Mouse (Mus musculus) spleen, adult 2 months (tissue): ENCODE measurements around the gene Ppcdc. TPM values are rescaled to one million over a fixed set of nuclear protein-coding genes. Genes with fewer than 3 reads are reported as not detected.

Source experiments
- DNase-seq, 2 experiments: peaks; one replicate each; pipeline versions ENCODE4 v3.0.0 to v3.0.0-alpha.2; 2012 to 2021; ENCODE audit warnings: low spot score in 2 of 2, low read depth in 1 of 2
- H3K27ac ChIP-seq: fragments of 200-500 bp; 2 replicates; pipeline ENCODE4 v1.5.1; 2012; ENCODE audit warnings: low read length, inconsistent platforms; ENCODE audit not compliant: insufficient read depth
- H3K27me3 ChIP-seq: fragments of 200-500 bp; 2 replicates; pipeline ENCODE4 v1.6.1; 2012; ENCODE audit warnings: mild to moderate bottlenecking, moderate library complexity, low read length, inconsistent platforms; ENCODE audit not compliant: control insufficient read depth, insufficient read depth
- H3K36me3 ChIP-seq: fragments of 200-500 bp; 2 replicates; pipeline ENCODE4 v1.6.1; 2012; ENCODE audit warnings: mild to moderate bottlenecking, low read length, inconsistent platforms; ENCODE audit not compliant: control insufficient read depth, insufficient read depth
- H3K4me1 ChIP-seq: fragments of 200-500 bp; 2 replicates; pipeline ENCODE4 v1.6.1; 2011; ENCODE audit warnings: inconsistent platforms; ENCODE audit not compliant: control insufficient read depth, insufficient read depth, insufficient read length
- H3K4me3 ChIP-seq: fragments of 200-500 bp; 2 replicates; pipeline ENCODE4 v1.5.1; 2011; ENCODE audit warnings: mild to moderate bottlenecking, inconsistent platforms; ENCODE audit not compliant: insufficient read depth, insufficient read length; ENCODE audit errors: extremely low read depth
- CTCF ChIP-seq: fragments of 200-500 bp; IDR thresholded peaks from 2 replicates; pipeline ENCODE4 v1.5.1; 2011; ENCODE audit warnings: mild to moderate bottlenecking, inconsistent platforms; ENCODE audit not compliant: insufficient read depth, insufficient read length, insufficient replicate concordance; ENCODE audit errors: extremely low read depth
- POLR2A ChIP-seq: fragments of 200-500 bp; IDR thresholded peaks from 2 replicates; pipeline ENCODE4 v1.6.1; 2011; ENCODE audit warnings: low read depth, low read length, inconsistent platforms
- WGBS: fragments of 180-500 bp; shearing (Covaris S2); methylation state at CpG from one replicate; pipeline ENCODE4 v1.1.7; 2018; 5-methylcytosine and 5-hydroxymethylcytosine counted together
- polyA plus RNA-seq: library from polyadenylated mRNA; depleted of rRNA; stranded (reverse); fragments of >200 nt; gene quantifications from 2 replicates; pipeline ENCODE4 v1.2.3, GENCODE M21; 2012; rRNA removed

Ppcdc gene
- 53.8 and 67.0 TPM in 2 replicates for polyA plus RNA-seq

GRCm38 (mm10) chr9:57439522-57440295, at the start of gene Ppcdc:
TSS of gene Ppcdc (minus strand) at chr9:57440124.
- H3K4me3 ChIP-seq: peak within 1 kb of the TSS; percentile 93
- WGBS: 2% methylated on average over 32 of the region's 32 CpGs
- no peaks in the 10 kb centered on the region for H3K27me3 ChIP-seq
- TF ChIP-seq CTCF (no peak), POLR2A (peak; percentile 68)
- H3K27ac ChIP-seq: peak within 1 kb of the TSS; percentile 94
- peaks cover 3% of the 10 kb centered on the region; the same call in 1 of the 2 replicates for H3K4me1 ChIP-seq
- H3K36me3 ChIP-seq: no peaks in the 10 kb centered on the region
- peak; percentile 91 to 92 for DNase-seq

- TF ChIP-seq CTCF: no peak
- no peaks in the 10 kb centered on the region for H3K4me1 ChIP-seq
- H3K36me3 ChIP-seq: no peaks in the 10 kb centered on the region
- H3K27me3 ChIP-seq: no peaks in the 10 kb centered on the region
- no peak overlapping the region for H3K4me3 ChIP-seq
- no peak overlapping the region for H3K27ac ChIP-seq
- no peak for DNase-seq
- 73% methylated on average over 7 of the region's 7 CpGs for WGBS
These were observed 47.9 kb upstream of the Ppcdc start for GRCm38 (mm10) chr9:57487807-57488206.

GRCm38 (mm10) chr9:57485774-57486173, 45.9 kb upstream of the Ppcdc start:
- TF ChIP-seq CTCF (peak; percentile 83; the same call in 1 of the 2 replicates), POLR2A (no peak)
- Histone ChIP-seq H3K4me3 (no peak overlapping the region), H3K27me3 (no peaks in the 10 kb centered on the region), H3K27ac (no peak overlapping the region), H3K36me3 (no peaks in the 10 kb centered on the region), H3K4me1 (no peaks in the 10 kb centered on the region)
- DNase-seq: peak; percentile 57 to 75
- WGBS: 17% methylated on average over 7 of the region's 7 CpGs

GRCm38 (mm10) chr9:57468914-57469313, 29.0 kb upstream of the Ppcdc start:
- Histone ChIP-seq H3K4me1 (peaks cover 6% of the 10 kb centered on the region; the same call in 1 of the 2 replicates), H3K4me3 (no peak overlapping the region), H3K36me3 (no peaks in the 10 kb centered on the region), H3K27me3 (peaks cover 2% of the 10 kb centered on the region; the same call in 1 of the 2 replicates), H3K27ac (no peak overlapping the region)
- WGBS: 73% methylated on average over 4 of the region's 4 CpGs
- DNase-seq: no peak
- TF ChIP-seq POLR2A (no peak), CTCF (no peak)

GRCm38 (mm10) chr9:57467896-57468549, 28.1 kb upstream of the Ppcdc start, which contains the start of gene Scamp5:
TSS of gene Scamp5 (minus strand) at chr9:57468060.
- TF ChIP-seq CTCF: no peak
- TF ChIP-seq POLR2A: no peak
- Histone ChIP-seq H3K4me1 (peaks cover 6% of the 10 kb centered on the region; the same call in 1 of the 2 replicates), H3K4me3 (peak within 1 kb of the TSS; percentile 51), H3K27me3 (peaks cover 2% of the 10 kb centered on the region; the same call in 1 of the 2 replicates), H3K36me3 (no peaks in the 10 kb centered on the region), H3K27ac (no peak within 1 kb of the TSS)
- WGBS: 2% methylated on average over 45 of the region's 48 CpGs
- peak; percentile 39 to 61 for DNase-seq

- 8% methylated on average over 18 of the region's 18 CpGs for WGBS
- DNase-seq: no peak
- peaks cover 6% of the 10 kb centered on the region; the same call in 1 of the 2 replicates for H3K4me1 ChIP-seq
- H3K36me3 ChIP-seq: no peaks in the 10 kb centered on the region
- peak overlapping the region; percentile 51 for H3K4me3 ChIP-seq
- no peak for TF ChIP-seq CTCF
- no peak for TF ChIP-seq POLR2A
- H3K27ac ChIP-seq: no peak overlapping the region
- peaks cover 2% of the 10 kb centered on the region; the same call in 1 of the 2 replicates for H3K27me3 ChIP-seq
These were observed 27.4 kb upstream of the Ppcdc start for GRCm38 (mm10) chr9:57467271-57467771.

GRCm38 (mm10) chr9:57466101-57466500, 26.2 kb upstream of the Ppcdc start:
- Histone ChIP-seq H3K27me3 (peaks cover 2% of the 10 kb centered on the region; the same call in 1 of the 2 replicates), H3K4me1 (peaks cover 6% of the 10 kb centered on the region; the same call in 1 of the 2 replicates), H3K4me3 (no peak overlapping the region), H3K36me3 (no peaks in the 10 kb centered on the region), H3K27ac (0 out of 2 replicates have a peak overlapping the region, but pooled peaks have one; percentile 33)
- no peak for DNase-seq
- WGBS: 5% methylated on average over 3 of the region's 3 CpGs
- TF ChIP-seq POLR2A: no peak
- no peak for TF ChIP-seq CTCF
